Mouse (Mus musculus) heart, adult 8-10 months (tissue): ENCODE results near the gene Akp3. TPM values are rescaled to one million over a fixed set of nuclear protein-coding genes. Genes with fewer than 3 reads are reported as not detected.

Experiments used
- DNase-seq: peaks from one replicate; pipeline ENCODE4 v3.0.0; 2022; ENCODE audit warnings: low spot score
- total RNA-seq, 4 experiments: library from RNA; stranded (reverse); gene quantifications; 2 replicates each; pipeline ENCODE4 v1.2.4; 2022

Gene Akp3
- total RNA-seq, 4 experiments from 2014 or later = not detected

GRCm38 (mm10) chr1:87154501-87155120 is 29.8 kb downstream of the Akp3 start:
- no peak for DNase-seq

GRCm38 (mm10) chr1:87155531-87156198 is 30.9 kb downstream of the Akp3 start:
- no peak for DNase-seq

GRCm38 (mm10) chr1:87156199-87156587 is 31.4 kb downstream of the Akp3 start, which contains the start of gene Ecel1:
TSS of gene Ecel1 (minus strand) at chr1:87156521.
- no peak for DNase-seq

GRCm38 (mm10) chr1:87159396-87159795 is 34.6 kb downstream of the Akp3 start:
- no peak for DNase-seq

- DNase-seq = no peak
Measured at GRCm38 (mm10) chr1:87164164-87164795, 39.5 kb downstream of the Akp3 start.

- no peak for DNase-seq
Measured at GRCm38 (mm10) chr1:87164796-87165184, 40.0 kb downstream of the Akp3 start.

- DNase-seq = no peak
Measured at GRCm38 (mm10) chr1:87170458-87170857, 45.7 kb downstream of the Akp3 start.

- DNase-seq = no peak
Measured at GRCm38 (mm10) chr1:87171312-87171711, 46.5 kb downstream of the Akp3 start.

- no peak for DNase-seq
Measured at GRCm38 (mm10) chr1:87172316-87172715, 47.5 kb downstream of the Akp3 start.

- DNase-seq = peak; percentile 29
Measured at GRCm38 (mm10) chr1:87174006-87174955, 49.5 kb downstream of the Akp3 start.

GRCm38 (mm10) chr1:87175852-87176292 is 51.1 kb downstream of the Akp3 start:
- DNase-seq = no peak

Other genes with a start within 250 kb of the Akp3 start
- not detected for gene Alppl2, start 35.0 kb upstream of the Akp3 start, total RNA-seq
- gene Alpi, start 23.4 kb upstream of the Akp3 start, total RNA-seq = not detected
- gene Ecel1, start 31.5 kb downstream of the Akp3 start, total RNA-seq = not detected
- not detected for gene Prss56, start 58.3 kb downstream of the Akp3 start, total RNA-seq
- gene Chrnd, start 65.6 kb downstream of the Akp3 start, total RNA-seq = not detected
- not detected for gene Chrng, start 79.7 kb downstream of the Akp3 start, total RNA-seq
- 10 to 100 TPM; 44.0 to 56.1 (median 49.0) TPM for gene Eif4e2, start 88.9 kb downstream of the Akp3 start, total RNA-seq
- gene Efhd1, start 139.4 kb downstream of the Akp3 start, total RNA-seq = 1 to 10 TPM; 3.3 to 7.2 (median 4.5) TPM
- 10 to 100 TPM; 38.0 to 48.5 (median 40.4) TPM for gene Gigyf2, start 202.0 kb downstream of the Akp3 start, total RNA-seq